Mouse (Mus musculus): ENCODE results near the gene Mfsd4b1.
"Not testable (repeated sequence)": the region's sequence is repeated elsewhere in the genome, so short reads cannot be mapped to it uniquely, and the experiment has no call there.

Gene Mfsd4b1

GRCm38 (mm10) chr10:40030716-40031115 lies 5.6 kb upstream of the Mfsd4b1 start:
- DNase-seq = no peak

- DNase-seq = peak; percentile 54 to 67
These were observed 4.5 kb upstream of the Mfsd4b1 start for GRCm38 (mm10) chr10:40029610-40030009.

GRCm38 (mm10) chr10:40028091-40028490 lies 3.0 kb upstream of the Mfsd4b1 start:
- DNase-seq = peak; percentile 51 to 54

GRCm38 (mm10) chr10:40026546-40026945 lies 1.5 kb upstream of the Mfsd4b1 start:
- no peak for DNase-seq

GRCm38 (mm10) chr10:40025560-40025959 lies 492 bp upstream of the Mfsd4b1 start:
- DNase-seq = no peak

GRCm38 (mm10) chr10:40020401-40020800 lies 4.7 kb downstream of the Mfsd4b1 start:
- DNase-seq = no peak

- no peak for DNase-seq
These were observed 5.6 kb downstream of the Mfsd4b1 start for GRCm38 (mm10) chr10:40019492-40019891.

GRCm38 (mm10) chr10:40018261-40018860 lies 6.7 kb downstream of the Mfsd4b1 start:
- peak in 1 of 2 experiments; percentile 29 for DNase-seq

- no peak for DNase-seq
These were observed 15.5 kb downstream of the Mfsd4b1 start for GRCm38 (mm10) chr10:40009591-40009990.

- DNase-seq = not testable (repeated sequence)
These were observed 16.2 kb downstream of the Mfsd4b1 start for GRCm38 (mm10) chr10:40008847-40009246.

GRCm38 (mm10) chr10:40007953-40008352 lies 17.1 kb downstream of the Mfsd4b1 start:
- DNase-seq = peak in 1 of 2 experiments; percentile 28

- no peak for DNase-seq
These were observed 18.1 kb downstream of the Mfsd4b1 start for GRCm38 (mm10) chr10:40006963-40007362.

- no peak for DNase-seq
These were observed 24.3 kb downstream of the Mfsd4b1 start for GRCm38 (mm10) chr10:40000746-40001145.

- DNase-seq = no peak
These were observed 33.9 kb downstream of the Mfsd4b1 start for GRCm38 (mm10) chr10:39991155-39991554.

- DNase-seq = no peak
These were observed 38.6 kb downstream of the Mfsd4b1 start, which contains the start of gene Mfsd4b5 for GRCm38 (mm10) chr10:39986466-39986865. Gene Mfsd4b5, minus strand, starts transcription at chr10:39986646.

- DNase-seq = no peak
These were observed 42.5 kb downstream of the Mfsd4b1 start for GRCm38 (mm10) chr10:39982604-39983003.

- no peak for DNase-seq
These were observed 46.8 kb downstream of the Mfsd4b1 start for GRCm38 (mm10) chr10:39978231-39978630.

GRCm38 (mm10) chr10:39977346-39977745 lies 47.7 kb downstream of the Mfsd4b1 start:
- DNase-seq = no peak

- no peak for DNase-seq
These were observed 49.3 kb downstream of the Mfsd4b1 start for GRCm38 (mm10) chr10:39975771-39976170.

- no peak for DNase-seq
These were observed 50.1 kb downstream of the Mfsd4b1 start for GRCm38 (mm10) chr10:39974982-39975381.

GRCm38 (mm10) chr10:39967512-39967911 lies 57.6 kb downstream of the Mfsd4b1 start:
- no peak for DNase-seq

- no peak for DNase-seq
These were observed 63.2 kb downstream of the Mfsd4b1 start for GRCm38 (mm10) chr10:39961906-39962305.

- DNase-seq = no peak
These were observed 64.6 kb downstream of the Mfsd4b1 start for GRCm38 (mm10) chr10:39960441-39960822.

GRCm38 (mm10) chr10:39959761-39960440 lies 65.2 kb downstream of the Mfsd4b1 start, which contains the start of gene Mfsd4b3:
Gene Mfsd4b3, minus strand, starts transcription at chr10:39960153.
- peak; percentile 93 to 94 for DNase-seq

All from cerebellum, postnatal 14 days (tissue).